Mouse (Mus musculus) T-helper 1 cell (primary cell): ENCODE data around the gene Tubgcp2.

Experiments
- in situ Hi-C: fragments of 300-600 bp; cut with MboI, MseI; formaldehyde crosslinking; loops from one replicate; pipeline ENCODE4 v1.15.1; 2025; ENCODE audit warnings: high pct_unique_total_duplicates

Tubgcp2 gene

GRCm38 (mm10) chr7:139951079-139951478, 85.4 kb downstream of the Tubgcp2 start:
- in situ Hi-C loops = no loop called here

GRCm38 (mm10) chr7:139950283-139950971, 86.0 kb downstream of the Tubgcp2 start:
- in situ Hi-C loops = no loop called here

- in situ Hi-C loops = no loop called here
Measured at GRCm38 (mm10) chr7:139949893-139950282, 86.6 kb downstream of the Tubgcp2 start.

- in situ Hi-C loops = no loop called here
Measured at GRCm38 (mm10) chr7:139946032-139946431, 90.4 kb downstream of the Tubgcp2 start.
